Mouse (Mus musculus) lung, postnatal 10 days (tissue): Measurements from ENCODE around the gene Gm5483.
"Not testable (repeated sequence)": the region's sequence is repeated elsewhere in the genome, so short reads cannot be mapped to it uniquely, and the experiment has no call there.

Source experiments
- DNase-seq: peaks from one replicate; pipeline ENCODE4 v3.0.0; 2021

Gene Gm5483

GRCm38 (mm10) chr16:36183912-36184311 is at the start of gene Gm5483:
TSS of gene Gm5483 (plus strand) at chr16:36184212.
- not testable (repeated sequence) for DNase-seq

GRCm38 (mm10) chr16:36138201-36138600 is 45.8 kb upstream of the Gm5483 start:
- DNase-seq = no peak

- no peak for DNase-seq
These were observed 27.5 kb upstream of the Gm5483 start, which contains the start of gene Stfa2l1 for GRCm38 (mm10) chr16:36156402-36156975. TSS of gene Stfa2l1 (plus strand) at chr16:36156811.

GRCm38 (mm10) chr16:36167841-36168240 is 16.2 kb upstream of the Gm5483 start:
- not testable (repeated sequence) for DNase-seq

GRCm38 (mm10) chr16:36176108-36176507 is 7.9 kb upstream of the Gm5483 start:
- no peak for DNase-seq

- no peak for DNase-seq
These were observed 4.1 kb upstream of the Gm5483 start for GRCm38 (mm10) chr16:36179910-36180309.

- DNase-seq = no peak
These were observed 15.2 kb downstream of the Gm5483 start for GRCm38 (mm10) chr16:36199226-36199625.

GRCm38 (mm10) chr16:36203846-36204245 is 19.8 kb downstream of the Gm5483 start:
- no peak for DNase-seq

GRCm38 (mm10) chr16:36205684-36206083 is 21.7 kb downstream of the Gm5483 start:
- not testable (repeated sequence) for DNase-seq

- no peak for DNase-seq
These were observed 26.0 kb downstream of the Gm5483 start, which contains the start of gene Gm5416 for GRCm38 (mm10) chr16:36209967-36210453. TSS of gene Gm5416 (plus strand) at chr16:36210403.

- DNase-seq = not testable (repeated sequence)
These were observed 37.2 kb downstream of the Gm5483 start, which contains the start of gene 2010005H15Rik for GRCm38 (mm10) chr16:36221168-36221567. TSS of gene 2010005H15Rik (plus strand) at chr16:36221468.
